Mouse (Mus musculus) frontal cortex, postnatal 14 days (tissue): ENCODE measurements at regions not wholly inside any gene's neighbourhood (a gene's known extent, or its start where the extent isn't known, plus 50 kb on each side); places are given as distances from the start of the nearest gene placed in this dataset.

Experiments used
- DNase-seq, 2 experiments: peaks; one replicate each; pipeline ENCODE4 v3.0.0; 2022; ENCODE audit warnings: low spot score in 2 of 2

GRCm38 (mm10) chr3:121864734-121865445, 49.8 kb upstream of the Abcd3 start:
- DNase-seq = no peak
